In the genomic region with DNA sequence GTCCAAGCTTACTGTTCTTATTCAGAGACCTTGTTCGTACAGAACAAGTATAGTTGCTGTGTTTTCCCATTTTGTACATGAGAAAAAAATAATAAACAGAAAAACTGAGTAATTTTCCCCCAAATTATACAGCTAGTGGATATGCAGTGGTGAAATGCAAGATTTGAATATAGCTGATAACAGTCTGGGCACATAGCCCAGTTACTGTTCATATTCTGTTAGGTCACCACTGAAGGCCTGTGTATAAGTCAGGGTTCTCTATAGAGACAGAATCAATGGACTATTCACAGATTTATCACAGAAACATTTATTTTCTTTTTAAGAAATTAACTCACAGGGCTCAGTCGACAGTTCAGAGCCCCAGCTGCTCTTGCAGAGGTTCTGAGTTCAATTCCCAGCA, we compare ENCODE assay signal across 23 mouse cellular contexts. TPM values are rescaled to one million over a fixed set of nuclear protein-coding genes. Genes with fewer than 3 reads are reported as not detected.
DNase-seq lines count a peak whose midpoint lies in the region; ATAC-seq and TF ChIP-seq lines count a peak whose summit lies in the region.
"Had no signal": no experiment of that assay in that cellular context is flagged by ENCODE, and none has a peak within 500 bp of the region (broad histone marks: within the 10 kb centered on the region; RNA-seq: fewer than 3 reads in every experiment).

No protein-coding gene starts in this region.

- H3K27ac ChIP-seq in embryonic facial prominence, embryonic 14.5 days (replicated peaks; ENCODE audit: low read depth, low read length) = no peak overlapping the region
- no peak overlapping the region for H3K27ac ChIP-seq in embryonic facial prominence, embryonic 10.5 days (replicated peaks)
- H3K27ac ChIP-seq in lung, embryonic 14.5 days (ENCODE audit: low read depth) = no peak overlapping the region
- H3K27ac ChIP-seq in midbrain, embryonic 13.5 days = no peak overlapping the region
- H3K27ac ChIP-seq: embryonic facial prominence, embryonic 13.5 days; forebrain, embryonic 13.5 days; forebrain, embryonic 15.5 days had no signal

- H3K36me3 ChIP-seq in embryonic facial prominence, embryonic 14.5 days (ENCODE audit: control insufficient read depth, insufficient read depth, low read length) = no peaks in the 10 kb centered on the region
- H3K36me3 ChIP-seq in embryonic facial prominence, embryonic 10.5 days (replicated peaks) = no peaks in the 10 kb centered on the region
- H3K36me3 ChIP-seq in lung, embryonic 14.5 days (ENCODE audit: insufficient read depth) = no peaks in the 10 kb centered on the region
- no peaks in the 10 kb centered on the region for H3K36me3 ChIP-seq in midbrain, embryonic 13.5 days
- H3K36me3 ChIP-seq: embryonic facial prominence, embryonic 13.5 days; forebrain, embryonic 15.5 days; G1E had no signal

- H3K9me3 ChIP-seq in embryonic facial prominence, embryonic 14.5 days (ENCODE audit: control insufficient read depth, low read length) = no peaks in the 10 kb centered on the region
- H3K9me3 ChIP-seq in embryonic facial prominence, embryonic 10.5 days = no peaks in the 10 kb centered on the region
- no peaks in the 10 kb centered on the region for H3K9me3 ChIP-seq in lung, embryonic 14.5 days (ENCODE audit: low read depth, low read length)
- H3K9me3 ChIP-seq in midbrain, embryonic 13.5 days = no peaks in the 10 kb centered on the region
- H3K9me3 ChIP-seq: embryonic facial prominence, embryonic 13.5 days; forebrain, embryonic 13.5 days; forebrain, embryonic 15.5 days; G1E had no signal

- no peak overlapping the region for H3K4me3 ChIP-seq in embryonic facial prominence, embryonic 14.5 days (ENCODE audit: low read depth, low read length)
- H3K4me3 ChIP-seq in embryonic facial prominence, embryonic 10.5 days = no peak overlapping the region
- no peak overlapping the region for H3K4me3 ChIP-seq in lung, embryonic 14.5 days (ENCODE audit: low read depth, low read length)
- H3K4me3 ChIP-seq in midbrain, embryonic 13.5 days (replicated peaks) = no peak overlapping the region
- H3K4me3 ChIP-seq: embryonic facial prominence, embryonic 13.5 days; forebrain, embryonic 13.5 days; forebrain, embryonic 15.5 days had no signal

- no peak for ATAC-seq in embryonic facial prominence, embryonic 14.5 days (ENCODE audit: low read depth)
- ATAC-seq in lung, embryonic 14.5 days (ENCODE audit: insufficient read depth) = peak; percentile 74; the same call in 1 of the 2 replicates
- ATAC-seq in granulocyte monocyte progenitor cell, adult 5-6 weeks (replicated peaks; ENCODE audit: poor library complexity, severe bottlenecking) = no peak
- no peak for ATAC-seq in midbrain, embryonic 13.5 days
- ATAC-seq: CD4-positive, CD25-positive, alpha-beta regulatory T cell, adult 4 months; forebrain, embryonic 13.5 days; forebrain, embryonic 15.5 days; forebrain, postnatal 0 days had no signal

- H3K27me3 ChIP-seq in embryonic facial prominence, embryonic 14.5 days (replicated peaks; ENCODE audit: control insufficient read depth, insufficient read depth, low read length) = no peaks in the 10 kb centered on the region
- no peaks in the 10 kb centered on the region for H3K27me3 ChIP-seq in embryonic facial prominence, embryonic 10.5 days (replicated peaks; ENCODE audit: low read depth, poor library complexity, severe bottlenecking)
- no peaks in the 10 kb centered on the region for H3K27me3 ChIP-seq in lung, embryonic 14.5 days (ENCODE audit: insufficient read depth, low read length)
- peaks cover 7% of the 10 kb centered on the region for H3K27me3 ChIP-seq in midbrain, embryonic 13.5 days
- H3K27me3 ChIP-seq: CH12.LX; embryonic facial prominence, embryonic 13.5 days; forebrain, embryonic 15.5 days had no signal

- 76% methylated on average over 2 of the region's 2 CpGs for WGBS in embryonic facial prominence, embryonic 14.5 days
- WGBS in embryonic facial prominence, embryonic 10.5 days = 88% methylated on average over 2 of the region's 2 CpGs
- WGBS in lung, embryonic 14.5 days = 65% methylated on average over 2 of the region's 2 CpGs
- 82% methylated on average over 2 of the region's 2 CpGs for WGBS in midbrain, embryonic 13.5 days

- H3K4me2 ChIP-seq in embryonic facial prominence, embryonic 14.5 days (ENCODE audit: low read depth, low read length) = no peak overlapping the region
- H3K4me2 ChIP-seq in lung, embryonic 14.5 days = no peak overlapping the region
- H3K4me2 ChIP-seq in midbrain, embryonic 13.5 days (replicated peaks) = no peak overlapping the region
- H3K4me2 ChIP-seq: embryonic facial prominence, embryonic 13.5 days; forebrain, embryonic 13.5 days; forebrain, embryonic 15.5 days had no signal

- H3K4me1 ChIP-seq in embryonic facial prominence, embryonic 14.5 days (ENCODE audit: control insufficient read depth, insufficient read depth, low read length) = no peaks in the 10 kb centered on the region
- peaks cover 3% of the 10 kb centered on the region; the same call in 1 of the 2 replicates for H3K4me1 ChIP-seq in embryonic facial prominence, embryonic 10.5 days
- H3K4me1 ChIP-seq in lung, embryonic 14.5 days (ENCODE audit: insufficient read depth) = no peaks in the 10 kb centered on the region
- H3K4me1 ChIP-seq in midbrain, embryonic 13.5 days (replicated peaks) = no peaks in the 10 kb centered on the region
- H3K4me1 ChIP-seq: embryonic facial prominence, embryonic 13.5 days; forebrain, embryonic 13.5 days; forebrain, embryonic 15.5 days had no signal

- TF ChIP-seq CTCF in lung, embryonic 14.5 days (IDR thresholded peaks at IDR 0.05; ENCODE audit: low read depth) = no peak

- DNase-seq in embryonic facial prominence, embryonic 14.5 days (ENCODE audit: low spot score) = peak; percentile 26
- no peak for DNase-seq in embryonic facial prominence, embryonic 10.5 days (ENCODE audit: low spot score)
- peak; percentile 66 for DNase-seq in lung, embryonic 14.5 days
- DNase-seq in lung, postnatal 4 days = no peak
- DNase-seq in NIH3T3 (ENCODE audit: low read depth) = peak; percentile 56
- DNase-seq: adrenal gland, adult 8-10 months; adrenal gland, postnatal 14 days; adrenal gland, postnatal 36 days; B cell, adult 2 months; cerebellum, adult 11-12 months; cerebellum, adult 2 months; cerebellum, adult 9-10 months; cerebellum, postnatal 10 days; cerebellum, postnatal 25 days; forebrain, postnatal 0 days had no signal

- no peak overlapping the region for H3K9ac ChIP-seq in embryonic facial prominence, embryonic 14.5 days (ENCODE audit: low read depth, low read length)
- H3K9ac ChIP-seq in lung, embryonic 14.5 days = no peak overlapping the region
- no peak overlapping the region for H3K9ac ChIP-seq in midbrain, embryonic 13.5 days (replicated peaks)
- H3K9ac ChIP-seq: embryonic facial prominence, embryonic 13.5 days; forebrain, embryonic 13.5 days; forebrain, embryonic 15.5 days; forebrain, postnatal 0 days had no signal

RNA-seq across cellular contexts. Expression of a gene that starts 4.7 kb away (rescaled TPM):
- 9.5 and 10.6 TPM in 2 replicates for polyA plus RNA-seq in embryonic facial prominence, embryonic 14.5 days (2014; fragmentation: Nextera tagmentation; extraction: Ambion mirVana)
- polyA plus RNA-seq in embryonic facial prominence, embryonic 10.5 days (2016; fragmentation: Nextera tagmentation; extraction: Ambion mirVana) = 8.0 and 8.6 TPM in 2 replicates
- polyA plus RNA-seq in lung, embryonic 14.5 days (2014; fragmentation: Nextera tagmentation; extraction: Ambion mirVana) = 16.8 and 19.6 TPM in 2 replicates
- total RNA-seq in granulocyte monocyte progenitor cell, adult 5-6 weeks (2014; fragmentation: Nextera tagmentation) = not detected in 2 replicates
- total RNA-seq in granulocyte monocyte progenitor cell, adult 5-6 weeks (2017) = not detected in 2 replicates
- polyA plus RNA-seq in midbrain, embryonic 13.5 days (2015; fragmentation: Nextera tagmentation; extraction: Ambion mirVana) = 0.67 and 0.75 TPM in 2 replicates
- total RNA-seq: CH12.LX had no signal

Comparison
In these comparisons a context has a peak if more than half of its experiments do, and no peak if none do; other contexts are left out.
1. DNase-seq: peak in embryonic facial prominence, embryonic 14.5 days (single experiment), lung, embryonic 14.5 days (single experiment) and NIH3T3 (single experiment); none in embryonic facial prominence, embryonic 10.5 days (single experiment) and lung, postnatal 4 days (0 of 2).